Mouse (Mus musculus) liver, embryonic 14.5 days (tissue): ENCODE measurements around the gene Atg101.

Experiments used
- CTCF ChIP-seq: IDR thresholded peaks from 2 replicates; pipeline ENCODE4 v1.5.1; 2016; ENCODE audit warnings: antibody characterized with exemption, low read depth, control low read depth
- EP300 ChIP-seq: IDR thresholded peaks from 2 replicates; pipeline ENCODE4 v1.6.1; 2016; ENCODE audit warnings: antibody characterized with exemption, low read depth

DNA sequence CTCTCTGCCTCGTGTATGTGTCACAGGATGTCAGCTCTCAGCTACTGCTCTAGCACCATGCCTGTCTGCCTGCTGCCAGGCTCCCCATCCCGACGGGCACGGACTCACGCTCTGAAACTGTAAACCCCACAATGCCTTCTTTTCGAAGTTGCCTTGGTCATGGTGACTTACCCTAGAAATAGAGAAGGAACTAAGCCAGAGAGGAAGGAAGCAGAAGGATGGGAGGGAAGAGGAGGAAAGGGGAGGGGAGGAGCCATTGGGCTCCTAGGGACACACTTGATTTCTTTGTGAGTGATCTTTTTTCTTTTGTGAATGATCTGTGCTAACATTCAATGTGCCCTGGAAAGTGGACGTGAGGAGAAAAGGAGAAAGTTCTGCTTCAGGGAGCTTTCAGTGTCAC is 13.9 kb downstream of the Atg101 start:
- TF ChIP-seq EP300 (no peak), CTCF (no peak)
